Mouse (Mus musculus) olfactory bulb, adult 2 months (tissue): ENCODE measurements around the gene Alb.

Experiments used
- CTCF ChIP-seq: fragments of 200-500 bp; IDR thresholded peaks from 2 replicates; pipeline ENCODE4 v1.5.1; 2012; ENCODE audit warnings: low read depth, mild to moderate bottlenecking, low read length, moderate library complexity; ENCODE audit not compliant: insufficient read depth
- POLR2A ChIP-seq: fragments of 200-500 bp; IDR thresholded peaks from 2 replicates; pipeline ENCODE4 v1.6.1; 2012; ENCODE audit warnings: mild to moderate bottlenecking, low read depth, low read length, moderate library complexity; ENCODE audit not compliant: insufficient read depth

DNA sequence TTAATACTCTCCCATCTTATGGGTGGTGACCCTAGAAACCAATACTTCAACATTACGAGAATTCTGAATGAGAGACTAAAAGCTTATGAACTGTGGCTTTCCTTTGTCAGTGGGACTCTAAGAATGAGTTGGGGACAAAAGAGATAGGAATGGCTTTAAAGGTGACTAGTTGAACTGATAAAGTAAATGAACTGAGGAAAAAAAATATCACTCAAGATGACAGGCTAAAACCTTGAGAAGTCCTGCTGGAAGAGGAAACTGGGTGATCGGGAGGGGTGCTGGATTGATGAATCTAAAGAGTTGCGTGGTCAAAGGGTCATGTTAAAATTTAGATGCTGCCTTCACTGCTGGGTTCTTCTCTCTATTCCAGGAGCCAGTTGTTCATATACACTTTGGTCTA is 16.0 kb downstream of the Alb start:
- TF ChIP-seq CTCF (no peak), POLR2A (no peak)
